Mouse (Mus musculus) cerebellum, adult 8-10 months (tissue): Measurements from ENCODE around the gene Lama5.

Source experiments
- DNase-seq: peaks from one replicate; pipeline ENCODE4 v3.0.0; 2022

Lama5 gene

GRCm38 (mm10) chr2:180254436-180255209 is 29.0 kb upstream of the Lama5 start:
- no peak for DNase-seq

GRCm38 (mm10) chr2:180251838-180252237 is 26.2 kb upstream of the Lama5 start:
- no peak for DNase-seq

- DNase-seq = peak; percentile 83
Observed at GRCm38 (mm10) chr2:180250930-180251611, 25.4 kb upstream of the Lama5 start.

- no peak for DNase-seq
Observed at GRCm38 (mm10) chr2:180248947-180249660, 23.4 kb upstream of the Lama5 start.

- DNase-seq = no peak
Observed at GRCm38 (mm10) chr2:180247916-180248315, 22.3 kb upstream of the Lama5 start.

- no peak for DNase-seq
Observed at GRCm38 (mm10) chr2:180243108-180243507, 17.4 kb upstream of the Lama5 start.

- DNase-seq = no peak
Observed at GRCm38 (mm10) chr2:180238591-180238990, 12.9 kb upstream of the Lama5 start.

GRCm38 (mm10) chr2:180237601-180238345 is 12.1 kb upstream of the Lama5 start:
- DNase-seq = no peak

GRCm38 (mm10) chr2:180236930-180237329 is 11.3 kb upstream of the Lama5 start:
- no peak for DNase-seq

- DNase-seq = no peak
Observed at GRCm38 (mm10) chr2:180236500-180236899, 10.8 kb upstream of the Lama5 start.

- no peak for DNase-seq
Observed at GRCm38 (mm10) chr2:180235788-180236187, 10.1 kb upstream of the Lama5 start.

GRCm38 (mm10) chr2:180234980-180235379 is 9.3 kb upstream of the Lama5 start:
- DNase-seq = no peak

- DNase-seq = no peak
Observed at GRCm38 (mm10) chr2:180234353-180234752, 8.7 kb upstream of the Lama5 start.

- DNase-seq = no peak
Observed at GRCm38 (mm10) chr2:180233101-180233904, 7.6 kb upstream of the Lama5 start.

GRCm38 (mm10) chr2:180230482-180230881 is 4.8 kb upstream of the Lama5 start:
- no peak for DNase-seq

GRCm38 (mm10) chr2:180229129-180229528 is 3.5 kb upstream of the Lama5 start:
- DNase-seq = no peak

GRCm38 (mm10) chr2:180228592-180228991 is 2.9 kb upstream of the Lama5 start:
- no peak for DNase-seq

- DNase-seq = no peak
Observed at GRCm38 (mm10) chr2:180228060-180228458, 2.4 kb upstream of the Lama5 start.

- no peak for DNase-seq
Observed at GRCm38 (mm10) chr2:180227262-180228059, 1.8 kb upstream of the Lama5 start.

- DNase-seq = no peak
Observed at GRCm38 (mm10) chr2:180225044-180225761, 456 bp downstream of the Lama5 start.

GRCm38 (mm10) chr2:180224647-180225043 is 1.0 kb downstream of the Lama5 start:
- DNase-seq = no peak
